Mouse (Mus musculus): Measurements from ENCODE around the gene Cdh23. TPM values are rescaled to one million over a fixed set of nuclear protein-coding genes. Genes with fewer than 3 reads are reported as not detected.

The Cdh23 gene
- polyA plus RNA-seq, 1 experiment from 2014 or later, result 6.9 TPM

GRCm38 (mm10) chr10:60289216-60289615, 407.1 kb downstream of the Cdh23 start:
- Histone ChIP-seq H3K36me3 (peaks cover 13% of the 10 kb centered on the region), H3K4me3 (no peak overlapping the region), H3K9ac (no peak overlapping the region), H3K9me3 (no peaks in the 10 kb centered on the region), H3K27ac (replicated peaks) (no peak overlapping the region), H3K4me2 (no peak overlapping the region), H3K27me3 (no peaks in the 10 kb centered on the region), H3K4me1 (replicated peaks) (peaks cover 54% of the 10 kb centered on the region)
- WGBS, result 84% methylated on average over 8 of the region's 8 CpGs
- no peak for ATAC-seq (ENCODE audit: low FRiP score, low read depth)

GRCm38 (mm10) chr10:60287726-60288125, 408.6 kb downstream of the Cdh23 start:
- no peaks in the 10 kb centered on the region for H3K9me3 ChIP-seq
- no peak overlapping the region for H3K27ac ChIP-seq (replicated peaks)
- H3K27me3 ChIP-seq, result no peaks in the 10 kb centered on the region
- WGBS, result 85% methylated on average over 2 of the region's 2 CpGs
- ATAC-seq (ENCODE audit: low FRiP score, low read depth), result no peak
- H3K4me1 ChIP-seq (replicated peaks), result peaks cover 68% of the 10 kb centered on the region
- no peak overlapping the region for H3K4me2 ChIP-seq
- peaks cover under 1% of the 10 kb centered on the region; the same call in 1 of the 2 replicates for H3K36me3 ChIP-seq
- no peak overlapping the region for H3K4me3 ChIP-seq
- H3K9ac ChIP-seq, result no peak overlapping the region

- peak overlapping the region; percentile 82 for H3K27ac ChIP-seq (replicated peaks)
- H3K27me3 ChIP-seq, result no peaks in the 10 kb centered on the region
- ATAC-seq (ENCODE audit: low FRiP score, low read depth), result no peak
- 85% methylated on average over 4 of the region's 4 CpGs for WGBS
- no peak overlapping the region for H3K4me2 ChIP-seq
- no peak overlapping the region for H3K9ac ChIP-seq
- peaks cover 74% of the 10 kb centered on the region for H3K4me1 ChIP-seq (replicated peaks)
- H3K4me3 ChIP-seq, result no peak overlapping the region
- no peaks in the 10 kb centered on the region for H3K36me3 ChIP-seq
- no peaks in the 10 kb centered on the region for H3K9me3 ChIP-seq
Observed at GRCm38 (mm10) chr10:60287161-60287560, 409.1 kb downstream of the Cdh23 start.

DNA sequence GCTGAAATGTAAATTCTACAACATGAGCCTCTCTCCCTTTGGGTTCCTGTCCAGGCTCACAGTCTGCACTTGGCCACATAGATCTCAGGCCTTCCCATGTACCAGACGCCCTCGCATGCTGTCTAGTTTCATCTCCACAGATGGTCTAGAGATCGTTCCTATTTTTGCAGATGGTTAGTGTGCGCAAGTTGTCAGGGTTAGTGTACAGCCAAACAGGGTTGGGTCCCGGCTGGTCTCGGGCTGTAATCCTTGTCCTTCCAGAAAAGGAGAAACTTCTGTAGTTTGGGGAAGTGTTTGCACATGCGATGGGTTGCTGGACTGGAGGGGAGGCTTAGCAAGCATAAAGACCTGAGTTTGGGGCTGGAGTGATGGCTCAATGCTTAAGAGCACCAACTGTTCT, 409.7 kb downstream of the Cdh23 start:
- peak overlapping the region; percentile 50 for H3K4me2 ChIP-seq
- H3K27ac ChIP-seq (replicated peaks), result peak overlapping the region; percentile 82
- H3K4me1 ChIP-seq (replicated peaks), result peaks cover 80% of the 10 kb centered on the region
- H3K4me3 ChIP-seq, result no peak overlapping the region
- no peak for ATAC-seq (ENCODE audit: low FRiP score, low read depth)
- H3K9ac ChIP-seq, result no peak overlapping the region
- H3K9me3 ChIP-seq, result no peaks in the 10 kb centered on the region
- no peaks in the 10 kb centered on the region for H3K36me3 ChIP-seq
- WGBS, result 86% methylated on average over 7 of the region's 7 CpGs
- H3K27me3 ChIP-seq, result no peaks in the 10 kb centered on the region

DNA sequence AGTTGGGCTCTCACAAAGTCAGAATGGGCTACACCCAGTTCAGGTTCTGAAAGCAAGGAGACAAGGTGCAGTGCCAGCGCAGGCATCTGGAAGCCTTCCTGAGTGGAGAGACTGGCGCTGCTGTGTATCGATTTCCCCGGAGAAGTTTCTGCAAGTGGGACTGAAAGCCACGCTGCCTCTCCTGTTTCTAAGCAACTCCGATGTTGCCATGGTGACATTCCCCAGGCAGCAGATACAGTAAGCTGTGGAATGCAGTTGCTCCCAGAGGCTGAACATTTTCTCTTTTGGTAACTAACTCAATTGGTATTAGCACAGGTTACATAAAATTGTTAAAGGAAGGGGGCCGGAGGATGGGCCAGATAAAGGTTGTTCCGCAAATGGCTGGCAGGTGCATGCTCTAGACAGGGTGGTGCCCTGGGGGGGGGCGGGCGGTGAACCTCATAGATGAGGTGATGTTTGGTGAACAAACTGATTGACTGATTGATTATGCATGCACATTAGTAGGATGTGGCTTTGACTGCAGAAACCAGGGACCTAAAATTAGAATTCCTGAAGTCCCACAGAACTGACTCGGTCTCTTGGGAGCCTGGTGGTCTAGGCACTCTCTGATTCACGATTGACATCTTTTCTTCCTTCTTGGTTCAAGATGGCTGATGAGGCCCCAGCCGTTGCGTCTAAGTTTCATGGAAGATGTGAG, 410.5 kb downstream of the Cdh23 start:
- Histone ChIP-seq H3K4me3 (peak overlapping the region; percentile 20), H3K36me3 (no peaks in the 10 kb centered on the region), H3K9ac (no peak overlapping the region), H3K4me2 (peak overlapping the region; percentile 50), H3K9me3 (no peaks in the 10 kb centered on the region), H3K4me1 (replicated peaks) (peaks cover 86% of the 10 kb centered on the region), H3K27me3 (no peaks in the 10 kb centered on the region), H3K27ac (replicated peaks) (peak overlapping the region; percentile 82)
- 17% methylated on average over 14 of the region's 14 CpGs for WGBS
- peak; percentile 66 for ATAC-seq (ENCODE audit: low FRiP score, low read depth)

DNA sequence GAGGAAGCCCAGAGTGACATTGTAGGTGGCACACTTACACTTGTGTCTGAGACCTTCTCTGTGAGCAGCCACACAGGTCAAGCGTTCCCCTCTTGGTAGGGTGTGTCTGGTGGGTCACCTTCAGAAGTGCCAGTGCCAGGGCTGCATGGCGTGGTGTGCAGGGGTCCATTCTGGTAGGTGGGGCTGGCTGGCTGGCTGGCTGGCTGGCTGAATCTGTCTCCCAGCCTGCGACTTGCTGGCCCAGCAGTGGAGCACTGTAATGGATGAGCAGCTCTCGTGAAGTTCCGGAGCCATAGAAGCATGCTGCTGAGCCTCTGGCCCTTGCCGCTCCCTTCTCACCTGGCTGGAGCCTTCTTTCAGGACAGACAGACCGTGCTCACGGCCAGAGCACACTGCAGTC, 411.1 kb downstream of the Cdh23 start:
- ATAC-seq (ENCODE audit: low FRiP score, low read depth), result peak; percentile 57
- H3K4me3 ChIP-seq, result peak overlapping the region; percentile 20
- H3K4me2 ChIP-seq, result peak overlapping the region; percentile 50
- H3K27ac ChIP-seq (replicated peaks), result peak overlapping the region; percentile 82
- H3K9me3 ChIP-seq, result no peaks in the 10 kb centered on the region
- 31% methylated on average over 8 of the region's 8 CpGs for WGBS
- H3K4me1 ChIP-seq (replicated peaks), result peaks cover 91% of the 10 kb centered on the region
- no peak overlapping the region for H3K9ac ChIP-seq
- H3K36me3 ChIP-seq, result no peaks in the 10 kb centered on the region
- H3K27me3 ChIP-seq, result no peaks in the 10 kb centered on the region

GRCm38 (mm10) chr10:60284676-60285111, 411.6 kb downstream of the Cdh23 start:
- H3K4me3 ChIP-seq, result peak overlapping the region; percentile 20
- ATAC-seq (ENCODE audit: low FRiP score, low read depth), result no peak
- peaks cover 91% of the 10 kb centered on the region for H3K4me1 ChIP-seq (replicated peaks)
- WGBS, result 38% methylated on average over 8 of the region's 8 CpGs
- peak overlapping the region; percentile 50 for H3K4me2 ChIP-seq
- no peak overlapping the region for H3K9ac ChIP-seq
- no peaks in the 10 kb centered on the region for H3K9me3 ChIP-seq
- H3K27me3 ChIP-seq, result no peaks in the 10 kb centered on the region
- no peaks in the 10 kb centered on the region for H3K36me3 ChIP-seq
- peak overlapping the region; percentile 82 for H3K27ac ChIP-seq (replicated peaks)

GRCm38 (mm10) chr10:60284248-60284647, 412.0 kb downstream of the Cdh23 start:
- Histone ChIP-seq H3K27ac (replicated peaks) (peak overlapping the region; percentile 82), H3K9me3 (no peaks in the 10 kb centered on the region), H3K36me3 (no peaks in the 10 kb centered on the region), H3K9ac (no peak overlapping the region), H3K4me2 (peak overlapping the region; percentile 50), H3K4me1 (replicated peaks) (peaks cover 92% of the 10 kb centered on the region), H3K4me3 (no peak overlapping the region), H3K27me3 (no peaks in the 10 kb centered on the region)
- ATAC-seq (ENCODE audit: low FRiP score, low read depth), result no peak
- WGBS, result 45% methylated on average over 6 of the region's 6 CpGs

DNA sequence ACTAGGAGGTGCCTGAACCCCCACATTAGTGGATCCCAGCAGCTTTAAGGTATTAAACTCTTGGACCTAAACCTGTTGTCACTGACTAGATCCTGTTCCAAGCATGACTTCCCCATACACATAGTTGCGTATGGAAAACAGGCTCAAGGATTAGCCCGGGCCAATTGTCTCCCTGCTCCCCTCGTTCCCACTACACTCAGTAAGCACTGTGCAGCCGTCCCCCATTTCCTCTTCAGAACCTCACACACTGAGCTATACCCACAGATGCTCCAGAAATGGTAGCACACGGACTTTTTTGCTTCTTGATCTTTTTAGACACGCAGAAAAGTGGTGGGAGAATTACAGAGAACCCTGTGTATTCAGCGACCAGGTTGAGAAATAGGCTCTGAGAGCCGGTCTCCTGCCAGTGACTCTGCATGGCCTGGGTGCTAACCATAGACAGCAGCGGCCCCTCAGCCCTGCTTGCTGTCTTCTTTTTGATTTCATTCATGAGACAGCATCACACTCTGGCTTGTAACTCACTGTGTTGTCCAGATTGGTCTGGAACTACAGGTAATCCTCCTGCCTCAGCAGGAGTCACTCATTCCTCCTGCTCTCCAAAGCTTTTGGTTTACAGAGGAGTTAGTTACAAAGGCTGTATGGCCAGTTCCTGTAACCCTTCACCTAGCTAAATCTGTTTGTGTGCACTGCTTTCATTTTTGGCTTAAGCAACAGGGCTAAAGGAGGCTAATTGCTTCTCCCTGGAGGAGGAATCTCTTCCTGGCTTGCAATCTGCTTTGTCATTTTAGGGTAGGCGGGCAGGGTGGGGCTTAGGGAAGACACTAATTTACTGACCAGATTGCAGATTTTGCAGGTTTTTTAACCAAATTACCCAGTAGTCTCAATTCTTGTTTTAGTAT, 413.9 kb downstream of the Cdh23 start:
- no peak overlapping the region for H3K4me2 ChIP-seq
- H3K36me3 ChIP-seq, result no peaks in the 10 kb centered on the region
- 80% methylated on average over 10 of the region's 10 CpGs for WGBS
- no peak overlapping the region for H3K9ac ChIP-seq
- no peaks in the 10 kb centered on the region for H3K9me3 ChIP-seq
- ATAC-seq (ENCODE audit: low FRiP score, low read depth), result no peak
- peaks cover 90% of the 10 kb centered on the region for H3K4me1 ChIP-seq (replicated peaks)
- peak overlapping the region; percentile 4; the same call in 1 of the 2 replicates for H3K27ac ChIP-seq (replicated peaks)
- H3K27me3 ChIP-seq, result no peaks in the 10 kb centered on the region
- H3K4me3 ChIP-seq, result no peak overlapping the region

DNA sequence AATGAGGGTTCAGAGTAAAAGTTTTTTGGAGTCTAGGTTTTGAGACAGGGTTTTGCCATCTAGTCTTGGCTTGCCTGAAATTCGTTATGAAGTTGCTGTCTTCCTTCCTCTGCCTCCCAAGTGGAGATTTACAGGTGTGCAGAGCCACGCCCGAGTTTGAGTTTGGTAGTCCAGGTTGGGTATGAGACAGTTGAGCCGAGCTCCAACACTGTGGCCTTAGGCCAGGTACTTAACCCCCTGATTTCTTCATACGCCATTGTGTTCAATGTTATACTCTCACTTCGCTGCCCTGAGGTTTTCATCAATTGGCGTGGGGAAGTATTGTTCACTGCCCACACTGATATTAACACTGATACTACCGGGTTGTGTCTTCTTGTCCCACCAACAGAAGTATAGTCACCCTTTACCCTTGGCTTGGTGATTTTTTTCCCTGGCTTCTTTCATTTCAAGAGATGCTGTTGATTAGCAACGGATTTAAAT, 414.7 kb downstream of the Cdh23 start:
- no peaks in the 10 kb centered on the region for H3K36me3 ChIP-seq
- ATAC-seq (ENCODE audit: low FRiP score, low read depth), result no peak
- peaks cover 83% of the 10 kb centered on the region for H3K4me1 ChIP-seq (replicated peaks)
- 88% methylated on average over 9 of the region's 9 CpGs for WGBS
- H3K4me3 ChIP-seq, result no peak overlapping the region
- H3K4me2 ChIP-seq, result no peak overlapping the region
- H3K9me3 ChIP-seq, result no peaks in the 10 kb centered on the region
- H3K9ac ChIP-seq, result no peak overlapping the region
- no peak overlapping the region for H3K27ac ChIP-seq (replicated peaks)
- H3K27me3 ChIP-seq, result no peaks in the 10 kb centered on the region

- WGBS, result 87% methylated on average over 6 of the region's 6 CpGs
- ATAC-seq (ENCODE audit: low FRiP score, low read depth), result no peak
- Histone ChIP-seq H3K4me2 (peak overlapping the region; percentile 75), H3K4me1 (replicated peaks) (peaks cover 70% of the 10 kb centered on the region), H3K9me3 (no peaks in the 10 kb centered on the region), H3K9ac (no peak overlapping the region), H3K4me3 (peak overlapping the region; percentile 9; the same call in 1 of the 2 replicates), H3K36me3 (no peaks in the 10 kb centered on the region), H3K27ac (replicated peaks) (no peak overlapping the region), H3K27me3 (no peaks in the 10 kb centered on the region)
Observed at GRCm38 (mm10) chr10:60280353-60280752, 415.9 kb downstream of the Cdh23 start.

DNA sequence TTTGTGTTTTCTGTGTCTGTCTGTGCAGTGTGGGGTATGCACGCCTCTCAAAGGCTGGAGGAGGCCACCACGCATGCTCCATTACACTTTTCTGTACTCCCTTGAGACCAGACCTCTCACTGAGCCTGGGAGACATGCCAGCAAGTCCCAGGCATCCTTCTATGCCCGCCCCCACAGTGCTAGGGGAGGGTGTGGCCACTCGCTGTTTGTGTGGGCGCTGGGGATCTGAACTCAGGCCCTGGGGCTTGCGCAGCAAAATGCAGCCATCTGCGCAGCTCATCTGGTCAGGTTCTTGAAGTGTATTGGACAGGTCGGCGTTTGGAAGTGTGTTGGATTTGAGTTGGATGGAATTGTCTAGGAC, 416.4 kb downstream of the Cdh23 start:
- Histone ChIP-seq H3K9ac (no peak overlapping the region), H3K4me3 (peak overlapping the region; percentile 9; the same call in 1 of the 2 replicates)

More for the DNA sequence above, 416.4 kb downstream of the Cdh23 start:
- Histone ChIP-seq H3K4me2 (peak overlapping the region; percentile 75), H3K36me3 (no peaks in the 10 kb centered on the region), H3K27me3 (no peaks in the 10 kb centered on the region), H3K27ac (replicated peaks) (no peak overlapping the region), H3K9me3 (no peaks in the 10 kb centered on the region), H3K4me1 (replicated peaks) (peaks cover 66% of the 10 kb centered on the region)
- no peak for ATAC-seq (ENCODE audit: low FRiP score, low read depth)
- 78% methylated on average over 9 of the region's 9 CpGs for WGBS
